Mouse (Mus musculus) E14TG2a.4 (cell line): ENCODE measurements around the gene Ivd.

Experiments used
- CTCF ChIP-seq: conservative IDR thresholded peaks from 2 replicates; pipeline ENCODE4 v1.5.1; 2014; ENCODE audit warnings: low read length
- NANOG ChIP-seq: IDR thresholded peaks from 2 replicates; pipeline ENCODE4 v1.6.1; 2014; ENCODE audit warnings: borderline replicate concordance, low read length, mixed read lengths

- TF ChIP-seq CTCF (no peak), NANOG (no peak)
Observed at GRCm38 (mm10) chr2:118887440-118887839, 25.7 kb downstream of the Ivd start.
